Mouse (Mus musculus) layer of hippocampus, postnatal 14 days (tissue): ENCODE data around the gene Fam49a. TPM values are rescaled to one million over a fixed set of nuclear protein-coding genes. Genes with fewer than 3 reads are reported as not detected.
"Not testable (repeated sequence)": the region's sequence is repeated elsewhere in the genome, so short reads cannot be mapped to it uniquely, and the experiment has no call there.

Experiments used
- DNase-seq, 2 experiments: peaks; one replicate each; pipeline ENCODE4 v3.0.0; 2021 to 2022; ENCODE audit warnings: low spot score in 2 of 2, mixed read lengths in 1 of 2
- long read RNA-seq, 2 experiments: library from polyadenylated mRNA; stranded (forward); transcript quantifications; one replicate each; pipeline ENCODE4 v2.0.0; 2021
- total RNA-seq, 2 experiments: library from RNA; stranded (reverse); gene quantifications; 2 replicates each; pipeline ENCODE4 v1.2.3; 2021

The Fam49a gene
- total RNA-seq, result 100 to 1,000 TPM; 203 to 209 TPM
- long read RNA-seq, experiment 1, full-length matches to known transcripts, result 92 of 147 reads
- long read RNA-seq, experiment 1, partial matches to known transcripts, result 47 of 147 reads
- long read RNA-seq, experiment 1, other reads (novel, unspliced or antisense), result 8 of 147 reads
- long read RNA-seq, experiment 2, full-length matches to known transcripts, result 111 of 160 reads
- long read RNA-seq, experiment 2, partial matches to known transcripts, result 43 of 160 reads
- long read RNA-seq, experiment 2, other reads (novel, unspliced or antisense), result 6 of 160 reads

DNA sequence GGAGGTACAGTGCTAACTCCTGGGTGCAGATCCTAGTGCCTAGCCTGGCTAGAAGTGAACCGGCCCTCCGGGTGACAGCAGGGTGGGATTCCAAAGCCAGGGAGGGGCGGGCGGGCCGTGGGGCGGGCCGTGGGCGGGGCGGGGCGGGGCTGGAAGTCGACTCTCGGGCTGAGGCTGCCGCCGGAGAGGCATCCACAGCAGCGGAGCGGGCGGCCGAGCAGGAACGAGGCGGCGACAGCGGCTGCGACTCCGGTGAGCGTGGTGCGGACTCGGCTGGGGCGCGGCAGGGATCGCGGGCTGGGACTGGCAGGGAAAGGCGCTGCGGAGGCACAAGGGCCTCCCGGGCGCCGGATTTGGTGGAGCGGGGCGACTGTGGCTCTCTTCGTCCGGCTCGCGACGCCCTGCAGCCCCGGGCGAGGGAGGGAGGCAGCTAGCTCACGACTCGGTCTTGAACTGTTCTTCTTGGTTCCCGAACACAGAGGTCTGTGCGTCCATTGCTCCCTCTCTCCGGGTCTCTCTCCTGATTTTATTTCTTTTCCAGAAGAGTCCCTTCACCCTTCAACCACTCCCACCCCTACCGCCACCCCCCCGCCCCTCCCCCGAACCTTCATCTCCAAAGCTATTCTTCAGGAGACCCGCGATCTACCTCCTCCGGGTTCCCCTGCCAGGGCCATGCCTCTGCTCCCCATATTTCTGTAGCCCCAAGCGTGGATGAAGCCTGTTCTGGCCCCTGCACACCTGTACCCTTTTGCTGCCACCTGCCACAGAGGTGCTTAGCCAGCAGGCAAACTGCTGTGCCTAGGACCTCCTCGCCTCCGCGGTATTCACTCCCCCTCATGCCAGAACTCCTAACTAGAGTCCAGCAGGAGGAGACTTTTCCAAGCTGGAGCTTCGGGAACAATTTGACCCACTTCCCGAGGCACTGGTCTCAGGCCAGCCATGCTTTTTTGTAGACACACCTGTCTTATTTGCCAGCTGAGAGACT, at the start of gene Fam49a:
Fam49a (plus strand) TSS at position 153 of the 985 bp plus-strand sequence.
- peak; percentile 74 to 79 for DNase-seq

DNA sequence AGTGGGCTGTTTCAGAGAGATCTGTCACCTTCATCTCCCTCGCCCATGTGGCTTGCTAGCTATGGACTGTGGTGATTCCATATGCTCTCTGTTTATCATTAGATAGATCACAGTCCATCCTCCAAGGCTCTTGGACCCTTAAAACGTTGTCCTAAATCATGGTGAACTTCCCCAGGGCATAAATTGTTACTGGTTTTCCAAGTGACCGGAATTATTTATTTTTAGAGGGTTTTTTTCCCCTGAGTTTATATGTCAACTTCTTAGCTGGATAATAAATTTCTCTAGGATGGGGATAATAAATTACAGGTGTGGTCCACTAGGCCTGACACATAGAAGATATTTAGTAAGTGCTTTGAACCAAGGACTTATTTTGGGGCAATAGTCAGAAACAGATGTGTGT, 48.4 kb upstream of the Fam49a start:
- DNase-seq, result no peak

DNA sequence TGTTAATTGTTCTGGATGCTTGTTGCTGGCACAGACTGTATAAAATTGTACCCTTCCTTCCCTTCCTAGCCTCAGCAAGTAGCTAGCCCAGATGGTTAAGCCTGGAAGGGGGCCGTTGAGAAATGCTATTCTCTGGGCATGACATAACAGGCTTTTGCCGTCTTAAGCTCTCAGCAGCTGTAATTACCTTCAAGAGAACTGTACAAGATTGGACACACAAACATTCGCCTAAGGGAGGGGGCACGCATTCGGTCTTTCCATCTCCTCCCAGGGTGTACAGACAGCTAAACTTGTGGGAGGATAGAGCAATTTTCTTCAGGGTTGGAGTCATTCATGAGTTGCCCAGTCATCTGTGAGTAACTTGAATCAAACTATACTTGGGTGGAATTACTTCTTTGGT, 43.0 kb upstream of the Fam49a start:
- no peak for DNase-seq

DNA sequence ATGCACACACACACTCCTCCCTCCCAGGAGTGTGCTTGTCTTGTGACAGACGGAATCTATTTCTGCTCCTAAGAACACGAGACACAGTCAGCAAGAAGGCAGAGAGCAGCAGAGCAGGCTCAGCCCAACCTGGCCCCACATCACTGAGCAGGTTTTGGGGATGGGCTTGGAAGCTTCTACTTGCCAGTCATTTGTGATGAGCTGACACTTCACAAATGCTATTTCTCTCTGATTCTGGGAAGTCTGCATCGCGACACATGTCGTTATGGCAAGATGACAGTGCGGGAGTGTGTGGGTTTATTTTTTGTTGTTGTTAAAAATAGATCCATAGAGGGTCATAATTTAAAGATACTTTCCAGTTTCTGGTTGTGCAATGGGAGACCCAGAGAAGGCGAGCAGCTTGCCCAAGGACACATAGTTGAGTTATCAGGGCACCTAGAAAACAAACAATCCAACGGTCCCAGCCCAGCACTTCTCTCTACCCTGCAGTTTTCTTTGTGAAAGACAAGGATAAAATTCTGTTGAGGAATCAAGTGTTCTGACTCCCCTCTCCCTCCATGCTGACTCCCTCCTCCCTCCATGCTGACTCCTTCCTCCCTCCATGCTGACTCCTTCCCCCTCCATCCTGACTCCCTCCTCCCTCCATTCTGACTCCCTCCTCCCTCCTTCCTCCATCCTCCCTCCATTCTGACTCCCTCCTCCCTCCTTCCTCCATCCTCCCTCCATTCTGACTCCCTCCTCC, 41.0 kb upstream of the Fam49a start:
- peak; percentile 69 to 91 for DNase-seq

DNA sequence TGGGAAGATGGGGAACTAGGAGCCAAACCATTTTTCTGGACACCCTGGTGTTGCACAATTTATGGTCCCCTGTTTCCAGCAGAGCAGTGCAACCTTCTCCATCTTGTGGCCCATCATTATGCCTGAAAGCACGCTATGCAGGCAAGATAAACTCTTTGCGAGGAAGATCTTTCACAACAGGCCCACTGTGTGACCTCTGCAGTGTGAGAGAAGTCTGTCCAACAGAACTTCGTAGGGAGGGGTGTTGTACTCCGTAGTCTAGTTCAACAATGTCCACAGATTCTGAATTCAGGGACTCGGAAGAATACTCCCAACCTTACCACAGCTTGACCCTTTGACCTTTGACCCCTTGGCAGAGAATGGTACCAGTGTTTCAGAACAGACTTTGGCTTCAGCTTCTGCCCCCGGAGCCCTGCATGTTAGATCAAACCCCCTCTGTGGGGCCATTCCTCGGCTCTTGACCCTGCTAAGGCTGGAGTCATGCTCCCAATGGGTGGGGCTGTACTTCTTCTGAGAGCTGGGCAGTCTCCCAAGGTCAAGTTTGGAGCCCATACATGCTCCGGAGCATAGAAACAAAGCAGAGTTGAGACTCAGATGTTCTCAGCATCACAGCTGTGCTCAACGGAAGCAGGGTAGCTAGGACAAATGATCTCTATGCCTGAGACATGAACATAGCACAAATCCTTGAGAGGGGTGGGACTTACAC, 39.2 kb upstream of the Fam49a start:
- DNase-seq, result no peak

DNA sequence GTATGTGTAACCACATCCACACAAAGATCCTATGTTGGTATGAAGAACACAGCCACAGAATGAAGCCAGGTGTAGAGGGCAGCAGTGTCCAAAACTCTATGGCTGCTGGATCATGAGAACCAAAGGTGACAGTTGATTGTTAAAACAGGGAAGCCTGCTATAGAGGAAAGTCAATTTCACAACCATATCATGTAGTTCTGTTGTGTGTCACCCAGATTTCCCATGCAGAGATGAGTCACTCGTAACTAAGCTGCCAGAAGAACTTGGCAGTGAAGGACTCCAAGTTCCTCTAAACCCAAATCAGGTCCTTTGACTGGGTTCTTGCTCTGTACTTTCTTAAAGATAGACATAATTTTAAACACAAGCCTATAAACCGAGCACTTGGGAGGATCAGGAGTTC, 38.6 kb upstream of the Fam49a start:
- DNase-seq, result peak in 1 of 2 experiments; percentile 28

DNA sequence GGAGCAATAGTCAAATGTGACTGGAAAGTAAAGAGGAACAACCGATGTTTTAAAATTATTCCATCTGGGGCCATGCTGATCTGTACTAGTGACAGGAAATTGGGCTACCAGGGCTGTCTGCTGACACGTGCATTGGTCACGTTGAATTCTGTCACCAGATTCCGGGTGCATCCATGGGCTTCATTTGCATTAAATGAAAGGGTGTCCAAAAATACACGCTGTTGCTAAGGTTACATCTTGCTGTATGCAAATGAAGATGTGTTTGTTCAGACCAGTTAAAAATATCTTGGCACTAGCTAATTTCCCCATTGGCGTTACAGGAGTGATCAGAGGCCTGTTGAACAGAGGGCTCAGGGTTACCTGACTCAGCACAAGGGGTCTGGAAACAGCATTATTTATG, 36.2 kb upstream of the Fam49a start:
- DNase-seq, result peak; percentile 57 to 74

DNA sequence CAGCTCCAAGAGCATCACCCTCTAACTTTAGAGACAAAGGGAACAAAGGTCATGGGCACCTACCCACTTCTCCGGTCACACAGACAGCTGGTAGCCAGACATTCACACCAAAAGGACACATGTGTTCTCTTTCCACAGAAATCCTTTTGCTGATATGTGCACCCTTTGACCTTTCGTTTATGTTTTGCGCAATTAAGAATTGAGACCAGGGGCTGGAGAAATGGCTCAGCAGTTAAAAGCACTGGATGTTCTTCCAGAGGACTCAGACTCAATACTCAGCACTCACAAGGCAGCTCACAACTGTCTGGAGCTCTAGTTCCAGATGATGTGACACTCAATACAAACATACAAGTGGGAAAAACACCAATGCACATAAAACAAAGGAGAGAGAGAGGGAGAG, 34.3 kb upstream of the Fam49a start:
- no peak for DNase-seq

DNA sequence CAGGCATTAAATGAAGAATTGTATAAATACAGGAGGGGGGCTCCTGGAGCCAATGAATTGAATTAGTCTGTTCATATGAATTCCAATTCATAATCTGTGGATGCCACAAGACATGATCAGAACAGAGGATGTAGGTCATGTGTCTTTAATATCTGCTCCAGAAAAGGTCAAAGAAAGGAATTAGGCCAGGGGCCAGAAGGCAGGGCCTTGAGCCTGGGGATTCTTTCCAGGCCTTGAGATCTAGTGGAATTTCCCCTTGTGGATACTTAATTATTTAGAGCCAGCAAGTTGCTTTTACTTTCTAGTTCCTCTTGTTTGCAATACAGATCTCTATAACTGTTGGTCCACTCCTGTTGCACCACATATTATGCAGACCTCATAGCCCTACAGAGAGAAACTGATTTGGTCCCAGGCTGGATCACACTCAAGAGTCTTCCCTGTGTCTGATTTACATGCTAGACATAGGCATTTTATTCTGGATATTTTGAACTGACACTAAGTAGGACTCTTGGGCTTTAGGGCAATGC, 31.8 kb upstream of the Fam49a start:
- no peak for DNase-seq

DNA sequence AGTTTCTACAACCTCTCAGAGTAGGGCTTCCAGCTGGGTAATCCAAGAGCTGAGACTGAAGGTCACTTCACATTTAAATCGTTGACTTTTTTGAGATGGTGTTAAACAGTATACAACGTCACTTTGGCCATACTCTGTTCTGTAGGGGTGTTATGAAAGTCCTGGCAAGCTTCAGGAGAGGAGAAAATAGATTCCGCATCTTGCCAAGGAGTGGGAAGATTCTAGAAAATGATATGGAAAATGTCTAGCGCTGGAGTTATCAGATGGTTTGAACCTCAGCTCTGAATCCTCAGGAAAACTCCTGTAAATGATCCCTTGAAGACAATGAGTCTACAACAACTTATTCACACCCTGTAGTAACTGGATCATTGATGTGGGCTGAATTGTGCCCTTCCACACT, 29.8 kb upstream of the Fam49a start:
- DNase-seq, result no peak

DNA sequence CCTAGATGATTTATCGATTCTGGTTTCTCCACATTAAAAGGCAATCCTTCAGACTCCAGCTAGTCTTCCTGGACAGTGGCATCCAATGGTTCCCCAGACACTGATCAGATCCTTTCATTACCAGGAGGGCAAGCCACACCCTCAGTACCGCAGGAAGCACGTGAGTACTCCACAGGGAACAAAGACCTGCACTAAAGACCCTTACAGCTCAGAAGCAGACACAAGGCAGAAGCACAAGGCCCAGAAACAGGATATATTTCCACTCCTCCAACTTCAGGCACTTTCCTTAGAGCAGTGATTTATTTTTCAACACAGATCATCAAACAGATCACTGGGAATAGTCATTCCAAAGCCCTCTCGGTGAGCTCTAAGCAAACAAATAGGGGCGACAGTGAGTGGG, 25.0 kb upstream of the Fam49a start:
- no peak for DNase-seq

DNA sequence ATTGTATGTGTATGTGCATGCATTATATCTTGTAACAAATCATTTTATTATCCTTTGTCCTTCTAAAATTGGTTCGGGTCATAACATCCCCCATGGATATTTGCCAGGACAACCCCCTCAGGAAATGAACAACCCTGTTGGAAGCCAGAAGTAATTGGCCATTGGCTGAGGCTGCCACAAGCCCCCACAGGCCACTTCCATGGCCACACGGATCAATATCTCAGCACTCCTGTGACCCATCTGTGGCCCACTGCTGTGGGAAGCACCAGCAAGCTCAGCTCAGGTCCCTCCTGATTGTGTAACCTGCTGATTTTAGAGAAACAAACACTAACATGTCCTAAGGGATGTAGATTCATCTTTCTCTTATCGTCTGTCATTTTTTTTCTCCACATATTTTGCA, 22.4 kb upstream of the Fam49a start:
- no peak for DNase-seq

DNA sequence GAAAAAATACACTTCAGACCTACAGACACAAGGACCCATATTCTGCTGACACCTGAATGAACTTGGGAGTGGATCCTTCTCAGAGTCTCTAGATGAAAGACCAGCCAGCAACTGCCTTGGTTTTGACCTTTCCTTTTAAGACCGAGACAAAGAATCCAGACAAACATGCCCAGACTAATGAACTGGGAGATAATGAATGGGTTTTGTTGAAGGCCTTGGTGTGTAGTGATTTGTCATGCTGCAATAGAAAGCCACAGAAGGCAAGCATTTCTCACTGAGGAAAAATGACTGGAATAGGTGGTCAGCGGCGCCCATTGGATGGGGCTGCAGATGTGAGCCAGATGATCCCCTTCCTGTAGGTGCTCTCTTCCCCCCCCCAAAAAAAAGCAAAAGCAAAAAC, 18.8 kb upstream of the Fam49a start:
- DNase-seq, result no peak

DNA sequence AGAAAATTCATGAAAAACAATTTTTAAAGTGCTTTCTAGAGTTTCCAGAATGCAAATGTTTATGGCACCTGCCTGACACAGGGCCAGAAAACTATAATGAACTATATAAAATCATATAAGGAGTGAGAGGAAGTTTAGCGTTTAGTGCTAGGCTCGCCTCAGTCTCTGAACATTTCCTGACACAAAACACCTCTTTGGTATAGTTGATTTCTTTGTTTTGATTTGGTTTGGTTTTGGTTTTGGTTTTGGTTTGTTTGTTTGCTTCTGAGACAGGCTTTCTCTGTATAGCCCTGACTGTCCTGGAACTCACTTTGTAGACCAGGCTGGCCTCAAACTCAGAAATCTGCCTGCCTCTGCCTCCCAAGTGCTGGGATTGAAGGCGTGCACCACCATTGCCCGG, 14.9 kb upstream of the Fam49a start:
- DNase-seq, result not testable (repeated sequence)

DNA sequence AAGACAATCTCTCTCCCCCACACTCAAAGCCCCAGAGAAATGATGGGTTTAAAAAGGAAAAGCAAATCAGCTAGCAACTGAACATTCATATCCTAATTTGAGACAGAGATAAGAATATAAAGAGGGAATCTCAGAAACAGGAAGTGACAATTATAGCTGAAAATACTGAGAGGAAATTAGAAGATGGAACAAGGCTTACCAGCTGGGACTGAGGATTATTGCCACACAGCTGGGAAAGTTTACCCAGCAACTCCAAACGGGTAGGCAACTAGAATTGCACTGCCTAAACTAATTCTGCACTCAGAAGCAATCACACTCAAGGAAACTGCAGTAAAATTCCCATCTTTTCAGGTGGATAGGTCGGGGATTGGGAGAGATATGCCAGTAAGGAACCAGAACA, 12.4 kb upstream of the Fam49a start:
- no peak for DNase-seq

DNA sequence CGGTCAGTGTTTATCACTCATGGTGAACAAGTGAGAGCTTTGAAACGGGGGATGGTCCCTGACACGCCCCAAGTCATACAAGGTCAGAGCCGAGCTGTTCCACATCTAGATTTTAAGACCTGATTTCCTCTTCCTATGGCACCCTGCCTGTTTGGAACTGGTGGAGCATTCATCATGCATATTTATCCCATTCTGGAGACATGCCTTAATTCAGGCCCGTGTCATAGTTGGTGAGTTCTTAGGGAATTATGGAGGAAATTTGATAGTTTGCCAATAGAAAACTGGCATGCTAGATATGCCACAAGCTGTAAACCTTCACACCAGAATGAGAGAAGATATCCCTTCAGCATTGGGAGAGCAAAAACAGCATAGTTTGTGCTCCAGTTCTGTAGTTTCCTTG, 8.4 kb upstream of the Fam49a start:
- no peak for DNase-seq

DNA sequence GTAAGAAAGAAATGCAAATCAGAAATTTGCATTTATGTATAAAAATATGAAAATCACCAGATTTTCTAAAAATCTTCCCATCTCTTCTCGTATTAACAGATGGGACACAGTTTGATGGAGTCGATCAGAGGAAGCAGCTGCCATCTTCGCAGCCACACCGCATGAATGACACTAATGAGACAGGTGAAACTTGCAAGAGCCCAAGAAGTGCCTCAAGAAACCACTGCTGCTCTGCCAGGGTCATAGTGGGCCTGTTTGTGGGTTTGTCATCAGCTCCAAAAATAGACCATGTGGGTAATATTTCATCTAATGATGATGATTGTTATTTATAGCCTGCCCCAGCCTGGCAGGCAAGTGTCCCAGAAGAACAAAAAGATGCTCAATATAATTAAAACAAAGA, 7.8 kb upstream of the Fam49a start:
- no peak for DNase-seq

DNA sequence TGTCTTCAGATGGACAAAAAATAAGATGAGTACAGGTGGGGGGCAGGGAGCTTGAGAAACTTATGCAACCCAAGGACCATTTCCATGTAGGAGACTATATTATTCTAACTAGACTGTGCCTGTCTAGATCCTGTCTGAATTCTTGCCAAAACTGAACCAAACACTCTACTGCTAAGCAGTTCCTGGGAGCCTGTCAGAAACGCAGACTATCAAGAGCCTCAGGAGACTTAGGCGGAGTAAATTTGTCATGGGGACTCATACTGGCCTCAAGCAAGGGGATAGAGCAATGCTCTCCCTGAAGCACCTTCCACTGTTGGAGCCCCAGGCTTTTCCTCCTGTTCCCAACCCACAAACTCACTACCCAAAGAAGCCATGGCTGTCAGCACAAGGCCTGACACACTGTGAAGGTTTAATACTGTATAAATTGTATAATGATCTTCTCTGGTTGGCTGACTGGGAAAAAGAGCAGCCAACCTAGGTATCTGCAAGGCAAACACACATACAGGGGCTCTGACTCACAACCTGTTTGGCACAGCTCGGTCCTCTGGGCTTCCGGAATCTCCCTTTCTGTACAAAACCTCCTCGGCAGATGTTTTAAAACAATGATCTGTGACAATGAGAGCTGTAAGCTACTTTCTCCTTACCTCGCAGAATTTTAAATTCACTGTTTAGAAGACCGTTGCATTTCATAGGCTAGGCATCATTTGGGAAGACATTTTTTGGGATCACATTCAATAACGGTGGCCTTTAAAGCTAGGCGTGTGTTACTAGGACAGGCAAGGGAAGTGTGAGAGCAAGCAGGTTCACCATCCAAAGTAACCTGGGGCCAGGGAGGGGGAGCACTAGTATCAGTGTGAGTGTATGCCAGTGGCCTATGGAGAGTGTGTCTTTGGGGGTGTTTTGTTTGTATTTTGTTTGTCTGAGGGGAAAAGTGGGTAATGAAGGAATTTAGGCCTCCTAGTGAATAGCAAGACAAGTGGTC, 669 bp upstream of the Fam49a start:
- no peak for DNase-seq

DNA sequence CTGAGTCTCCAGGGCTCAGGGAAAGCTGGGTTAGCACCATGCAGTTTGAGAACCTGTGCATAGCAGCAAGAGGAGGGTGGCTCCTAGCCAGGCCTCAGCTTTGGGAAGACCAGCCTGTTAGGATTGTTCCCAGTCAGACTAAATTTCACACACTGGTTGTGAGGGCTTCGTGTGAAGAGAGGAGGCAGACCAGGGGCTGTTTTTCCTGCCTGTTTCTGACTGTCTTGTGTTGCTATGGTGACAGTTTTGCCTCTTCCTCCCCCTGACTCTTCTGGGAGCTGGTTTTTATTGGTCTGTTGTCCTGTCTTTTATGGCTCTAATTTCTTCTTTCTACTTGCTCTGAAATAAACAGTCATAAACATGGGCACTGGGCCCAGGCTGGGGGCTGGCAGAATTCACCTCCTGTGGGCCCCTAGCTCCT, 1.4 kb downstream of the Fam49a start:
- peak; percentile 56 to 69 for DNase-seq

DNA sequence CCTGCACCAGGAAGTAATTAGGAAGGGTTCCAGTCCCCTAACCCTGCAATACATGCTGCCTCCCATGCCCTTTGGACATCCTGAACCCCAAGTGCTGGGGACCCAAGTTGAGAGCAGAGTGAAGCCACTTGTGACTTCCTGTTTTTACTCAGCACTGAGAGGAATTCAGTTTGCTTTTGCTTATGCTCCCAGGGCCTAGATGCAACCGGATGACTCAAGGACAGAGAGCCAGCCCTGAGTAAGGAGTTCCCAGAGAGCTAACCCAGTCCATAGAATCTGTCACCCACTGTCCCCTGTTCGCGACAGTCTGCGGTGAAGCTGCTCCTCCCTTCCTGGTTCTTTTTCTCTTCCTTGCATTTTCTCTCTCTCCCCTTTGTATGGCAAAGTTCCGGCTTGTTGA, 2.2 kb downstream of the Fam49a start:
- DNase-seq, result no peak
